Mouse (Mus musculus): ENCODE measurements around the gene Pfkfb4. TPM values are rescaled to one million over a fixed set of nuclear protein-coding genes. Genes with fewer than 3 reads are reported as not detected.

Gene Pfkfb4
- total RNA-seq, 2 experiments from 2014 or later: 3.4 TPM

- DNase-seq: no peak
These were observed 66.6 kb downstream of the Pfkfb4 start for GRCm38 (mm10) chr9:109058006-109058765.

- peak; percentile 93 for DNase-seq
These were observed 67.7 kb downstream of the Pfkfb4 start, which contains the start of gene Trex1 for GRCm38 (mm10) chr9:109059136-109059903. Gene Trex1, minus strand, starts transcription at chr9:109059734.

- no peak for DNase-seq
These were observed 68.8 kb downstream of the Pfkfb4 start for GRCm38 (mm10) chr9:109060184-109060897.

GRCm38 (mm10) chr9:109060898-109061295 is 69.3 kb downstream of the Pfkfb4 start:
- no peak for DNase-seq

- no peak for DNase-seq
These were observed 76.6 kb downstream of the Pfkfb4 start for GRCm38 (mm10) chr9:109068095-109068735.

- DNase-seq: peak; percentile 92
These were observed 82.3 kb downstream of the Pfkfb4 start, which contains the start of gene Atrip for GRCm38 (mm10) chr9:109073661-109074573. Gene Atrip, minus strand, starts transcription at chr9:109074124.

- no peak for DNase-seq
These were observed 88.9 kb downstream of the Pfkfb4 start for GRCm38 (mm10) chr9:109080516-109080915.

GRCm38 (mm10) chr9:109081749-109082123 is 90.2 kb downstream of the Pfkfb4 start:
- no peak for DNase-seq

Small RNA genes within 50 kb of the gene (microRNA-seq; reads per million reads assigned to microRNA genes)
- 0 reads per million in 2 experiments for gene Mir711

Other genes starting within 250 kb of the Pfkfb4 start
- 10 to 100 TPM; 43.7 to 48.5 TPM for gene Ip6k2, start 208.0 kb upstream of the Pfkfb4 start, total RNA-seq (2021)
- 1 to 10 TPM; 8.1 to 8.2 TPM for gene Nckipsd, start 183.4 kb upstream of the Pfkfb4 start, total RNA-seq (2021)
- gene Celsr3, start 165.5 kb upstream of the Pfkfb4 start, total RNA-seq (2021): under 1 TPM; 0.07 TPM
- 10 to 100 TPM in 1 of 2 experiments, 1 to 10 TPM in 1; 8.4 to 10.1 TPM for gene Slc26a6, start 138.5 kb upstream of the Pfkfb4 start, total RNA-seq (2021)
- not detected for gene Tmem89, start 77.2 kb upstream of the Pfkfb4 start, total RNA-seq (2021)
- 1,000 to 10,000 TPM; 1,397 to 1,461 TPM for gene Uqcrc1, start 55.1 kb upstream of the Pfkfb4 start, total RNA-seq (2021)
- gene Col7a1, start 38.2 kb upstream of the Pfkfb4 start, total RNA-seq (2021): 1 to 10 TPM in 1 of 2 experiments, under 1 TPM in 1; 0.81 to 1.3 TPM
- not detected for gene Ucn2, start 5.8 kb upstream of the Pfkfb4 start, total RNA-seq (2021)
- 10 to 100 TPM; 48.2 to 50.4 TPM for gene Shisa5, start 46.8 kb downstream of the Pfkfb4 start, total RNA-seq (2021)
- 1 to 10 TPM; 9.1 to 9.3 TPM for gene Trex1, start 68.0 kb downstream of the Pfkfb4 start, total RNA-seq (2021)
- gene Atrip, start 82.3 kb downstream of the Pfkfb4 start, total RNA-seq (2021): 10 to 100 TPM; 10.4 to 11.1 TPM
- 10 to 100 TPM; 11.5 to 12.2 TPM for gene Ccdc51, start 90.7 kb downstream of the Pfkfb4 start, total RNA-seq (2021)
- 100 to 1,000 TPM; 294 to 307 TPM for gene Tma7, start 90.8 kb downstream of the Pfkfb4 start, total RNA-seq (2021)
- 10 to 100 TPM; 31.0 to 31.5 TPM for gene Plxnb1, start 103.6 kb downstream of the Pfkfb4 start, total RNA-seq (2021)
- gene Fbxw21, start 170.3 kb downstream of the Pfkfb4 start, total RNA-seq (2021): not detected
- gene Fbxw13, start 204.2 kb downstream of the Pfkfb4 start, total RNA-seq (2021): not detected
- not detected for gene Fbxw20, start 243.0 kb downstream of the Pfkfb4 start, total RNA-seq (2021)

Data from heart, postnatal 4 days (tissue).